Mouse (Mus musculus) adrenal gland, postnatal 10 days (tissue): ENCODE measurements around the gene Cbx2. TPM values are rescaled to one million over a fixed set of nuclear protein-coding genes. Genes with fewer than 3 reads are reported as not detected.
A peak's percentile ranks its signal among the peaks of the same experiment; 100 is the strongest.

Experiments used
- DNase-seq: peaks from one replicate; pipeline ENCODE4 v3.0.0; 2021; ENCODE audit warnings: mixed read lengths
- long read RNA-seq, 2 experiments: library from polyadenylated mRNA; stranded (forward); transcript quantifications; one replicate each; pipeline ENCODE4 v2.0.0; 2021
- total RNA-seq, 2 experiments: library from RNA; stranded (reverse); gene quantifications; 2 replicates each; pipeline ENCODE4 v1.2.3; 2021

The Cbx2 gene
- total RNA-seq: 1 to 10 TPM; 6.7 to 7.9 TPM
- long read RNA-seq, experiment 1, partial matches to known transcripts: 0 of 7 reads
- long read RNA-seq, experiment 1, other reads (novel, unspliced or antisense): 3 of 7 reads
- long read RNA-seq, experiment 2, transcript Cbx2-201 (5 exons, 3,807 nt): major isoform, 8 of 11 reads
- long read RNA-seq, experiment 2, partial matches to known transcripts: 0 of 11 reads
- long read RNA-seq, experiment 2, other reads (novel, unspliced or antisense): 3 of 11 reads

- peak; percentile 93 for DNase-seq
Measured at GRCm38 (mm10) chr11:119022895-119023615, at the start of gene Cbx2. Gene Cbx2, plus strand, starts transcription at chr11:119022962.

- DNase-seq: no peak
Measured at GRCm38 (mm10) chr11:118974340-118974739, 48.4 kb upstream of the Cbx2 start.

DNA sequence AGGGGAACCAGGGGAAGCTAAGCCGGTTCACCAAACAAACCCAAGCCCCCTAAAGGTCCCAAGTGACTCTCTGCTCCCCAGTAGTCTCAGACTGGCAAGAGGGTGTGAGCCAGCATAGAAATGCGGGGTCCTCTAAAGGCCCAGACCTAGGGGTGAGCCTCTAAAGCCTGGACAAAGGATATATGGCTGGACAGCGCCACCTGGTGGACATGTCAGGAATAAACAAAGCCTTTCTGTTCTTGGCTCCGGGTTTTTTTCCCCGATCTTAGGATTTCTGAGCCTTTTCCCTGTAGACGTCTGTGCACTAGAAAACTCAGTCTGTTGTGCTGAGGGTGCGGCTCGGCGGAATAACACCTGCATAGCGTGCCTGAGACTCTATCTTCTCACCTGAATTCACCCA is 47.3 kb upstream of the Cbx2 start:
- DNase-seq: peak; percentile 74

GRCm38 (mm10) chr11:118975917-118976316 is 46.8 kb upstream of the Cbx2 start:
- DNase-seq: no peak

DNA sequence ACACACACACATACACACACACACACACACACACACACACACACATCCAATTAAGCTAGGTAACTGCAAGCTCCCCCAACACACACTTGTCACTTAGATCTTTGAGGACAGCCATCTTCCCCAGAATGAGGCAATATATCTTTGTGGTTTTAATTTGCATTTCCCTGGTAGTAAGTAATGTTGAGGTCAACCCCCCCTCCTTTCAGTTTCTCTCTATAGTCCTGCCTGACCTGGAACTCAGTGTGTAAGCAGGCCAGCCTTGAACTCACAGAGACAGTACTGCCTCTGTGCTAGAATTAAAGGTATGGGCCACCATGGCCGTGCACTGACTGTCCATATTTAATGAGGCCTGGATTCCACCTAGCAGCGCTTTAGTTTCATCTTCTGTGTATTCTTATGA is 42.4 kb upstream of the Cbx2 start:
- no peak for DNase-seq

DNA sequence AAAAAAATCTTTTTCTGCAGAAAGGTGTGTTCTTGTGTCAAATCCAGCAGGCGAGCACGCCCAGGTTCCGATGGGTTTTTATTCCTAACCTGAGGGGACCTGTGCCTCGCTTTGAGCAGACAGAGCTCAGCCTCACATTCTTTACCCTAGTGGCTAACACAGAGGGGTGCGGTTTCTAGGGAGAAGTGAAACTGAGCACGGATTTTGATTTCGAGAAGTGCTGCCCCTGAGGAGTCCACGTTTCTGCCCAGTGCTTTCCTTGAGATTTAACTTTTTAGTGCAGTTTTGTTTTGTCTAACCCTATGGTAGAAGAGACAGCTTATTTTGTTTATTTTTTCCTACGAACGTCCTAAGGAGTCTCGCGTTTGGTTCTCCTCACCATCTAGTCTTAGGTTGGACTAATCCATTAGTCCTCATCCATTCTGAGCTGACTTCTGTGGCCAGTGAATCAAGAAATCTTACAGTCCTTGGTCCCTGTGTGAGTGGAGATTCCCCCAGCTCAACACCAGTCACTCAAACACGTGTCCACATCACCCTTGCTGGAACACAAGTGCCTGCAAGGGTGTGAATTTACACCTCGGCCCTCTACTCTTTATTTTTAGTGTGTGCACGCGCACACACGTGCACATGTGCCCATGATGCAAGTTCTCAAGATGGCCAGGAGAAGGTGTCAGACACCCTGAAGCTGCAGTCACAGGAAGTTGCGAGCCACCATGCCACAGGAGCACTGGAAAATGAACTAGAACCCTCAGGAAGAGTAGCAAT is 41.6 kb upstream of the Cbx2 start:
- DNase-seq: no peak

- no peak for DNase-seq
Measured at GRCm38 (mm10) chr11:118982593-118983113, 40.1 kb upstream of the Cbx2 start.

DNA sequence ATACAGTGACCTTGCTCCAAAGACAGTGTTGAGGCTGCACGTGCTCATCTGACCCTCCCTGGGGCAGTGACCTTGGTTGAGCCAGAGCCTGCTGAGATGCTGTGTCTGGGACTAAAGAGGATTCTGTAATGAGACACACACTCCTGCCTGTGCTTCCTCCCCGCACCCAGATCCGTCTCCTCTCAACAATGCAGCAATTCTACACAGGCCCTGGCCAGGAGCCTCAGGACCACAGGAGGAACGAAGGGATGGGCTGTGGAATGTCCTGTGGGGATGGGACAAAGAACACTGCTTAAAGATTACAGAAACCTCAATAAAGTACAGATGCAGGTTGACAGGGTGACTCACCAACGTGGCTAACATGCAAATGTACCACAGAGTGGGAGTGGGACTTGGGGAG is 37.2 kb upstream of the Cbx2 start:
- no peak for DNase-seq

- no peak for DNase-seq
Measured at GRCm38 (mm10) chr11:118987999-118988398, 34.8 kb upstream of the Cbx2 start, which contains the start of gene Enpp7. Gene Enpp7, plus strand, starts transcription at chr11:118988188.

DNA sequence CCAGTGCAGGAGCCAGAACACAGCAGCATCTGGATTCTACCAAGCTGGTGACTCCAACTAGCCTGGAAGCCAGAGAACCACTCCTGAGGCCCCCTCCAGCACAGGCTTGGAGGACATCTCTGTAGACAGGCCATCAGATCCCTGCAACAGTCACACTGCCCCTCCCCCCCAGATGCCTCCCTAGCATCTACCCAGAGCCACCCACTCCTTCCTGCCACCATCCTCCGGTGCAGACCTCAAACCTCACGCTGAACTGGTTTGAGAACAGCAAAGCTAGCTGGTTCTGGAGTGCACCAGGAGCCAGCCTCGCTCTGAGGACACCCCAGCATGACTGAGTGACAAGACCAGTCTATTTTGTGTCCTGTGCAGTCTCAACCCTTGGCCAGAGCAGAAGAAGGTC is 30.0 kb upstream of the Cbx2 start:
- DNase-seq: no peak

DNA sequence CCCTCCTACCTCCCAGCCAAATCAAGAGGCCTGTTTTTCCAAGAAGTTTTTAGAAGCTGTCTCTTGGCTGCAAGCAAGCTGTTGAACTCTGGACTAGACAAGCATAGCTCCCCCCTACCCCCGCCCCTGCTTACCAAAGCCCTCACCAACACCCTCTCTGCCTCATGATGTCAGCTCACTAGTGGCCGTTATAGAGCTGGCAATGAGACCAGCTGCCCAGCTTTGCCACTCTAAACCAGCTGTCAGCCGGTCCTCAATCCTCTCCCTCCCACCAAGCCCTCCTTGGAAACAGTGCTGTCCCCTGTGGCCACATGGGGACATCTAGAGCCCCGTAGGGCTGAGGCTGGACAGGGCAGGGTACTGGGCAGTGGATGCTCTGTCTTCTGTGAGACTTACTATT is 27.3 kb upstream of the Cbx2 start:
- DNase-seq: no peak

GRCm38 (mm10) chr11:118997182-118997581 is 25.6 kb upstream of the Cbx2 start:
- DNase-seq: no peak

DNA sequence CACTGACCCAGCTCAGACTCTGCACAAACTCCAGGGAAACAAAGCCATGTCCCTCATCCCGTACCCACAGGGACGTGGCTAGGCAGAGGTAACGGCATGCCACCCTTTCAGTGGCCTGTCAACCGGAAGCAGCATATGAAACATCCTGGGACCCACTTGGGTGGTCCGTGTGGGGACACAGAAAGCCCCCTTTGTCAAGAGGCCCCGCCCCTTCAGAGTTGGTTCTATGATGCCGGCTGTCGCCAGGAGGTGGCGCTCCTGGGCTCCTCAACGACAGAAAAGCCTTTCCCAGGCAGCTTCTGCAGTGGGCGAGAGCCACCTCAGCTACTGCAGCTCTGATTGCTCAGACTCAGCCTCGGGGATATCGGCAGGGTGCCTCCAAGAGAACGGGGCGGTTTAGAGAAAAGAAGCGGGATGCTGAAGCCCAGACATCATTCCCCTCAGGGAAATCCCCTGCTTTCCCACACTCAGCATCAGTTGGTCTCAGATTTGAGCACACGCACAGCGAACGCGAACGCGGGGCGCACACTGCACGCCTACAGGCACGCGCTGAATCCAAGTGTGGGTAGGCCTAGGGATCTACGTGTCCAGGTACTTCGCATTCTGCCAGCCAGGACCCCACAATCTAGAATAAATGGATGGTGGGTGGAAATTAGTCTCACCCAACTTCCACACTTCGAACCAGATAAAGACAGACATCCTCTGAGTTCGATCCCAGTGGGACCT is 24.1 kb upstream of the Cbx2 start:
- DNase-seq: peak; percentile 87

GRCm38 (mm10) chr11:118999361-118999804 is 23.4 kb upstream of the Cbx2 start:
- no peak for DNase-seq

DNA sequence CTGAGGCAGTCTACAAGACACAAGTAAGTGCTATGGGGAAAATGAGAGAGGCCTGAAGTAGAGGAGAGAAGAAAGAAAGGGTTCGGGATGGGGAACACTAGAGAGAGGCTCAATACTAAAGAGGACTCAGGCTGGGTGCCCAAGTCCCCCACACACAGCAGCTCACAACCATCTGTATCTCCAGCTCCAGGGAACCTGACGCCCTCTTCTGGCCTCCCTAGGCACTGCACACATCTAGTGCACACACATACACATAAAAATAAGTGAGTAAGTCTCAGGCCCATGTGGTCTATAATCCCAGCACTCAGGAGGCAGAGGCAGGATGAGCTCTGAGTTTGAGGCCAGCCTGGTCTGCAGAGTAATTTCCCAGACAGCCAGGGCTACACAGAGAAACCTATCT is 21.9 kb upstream of the Cbx2 start:
- no peak for DNase-seq

DNA sequence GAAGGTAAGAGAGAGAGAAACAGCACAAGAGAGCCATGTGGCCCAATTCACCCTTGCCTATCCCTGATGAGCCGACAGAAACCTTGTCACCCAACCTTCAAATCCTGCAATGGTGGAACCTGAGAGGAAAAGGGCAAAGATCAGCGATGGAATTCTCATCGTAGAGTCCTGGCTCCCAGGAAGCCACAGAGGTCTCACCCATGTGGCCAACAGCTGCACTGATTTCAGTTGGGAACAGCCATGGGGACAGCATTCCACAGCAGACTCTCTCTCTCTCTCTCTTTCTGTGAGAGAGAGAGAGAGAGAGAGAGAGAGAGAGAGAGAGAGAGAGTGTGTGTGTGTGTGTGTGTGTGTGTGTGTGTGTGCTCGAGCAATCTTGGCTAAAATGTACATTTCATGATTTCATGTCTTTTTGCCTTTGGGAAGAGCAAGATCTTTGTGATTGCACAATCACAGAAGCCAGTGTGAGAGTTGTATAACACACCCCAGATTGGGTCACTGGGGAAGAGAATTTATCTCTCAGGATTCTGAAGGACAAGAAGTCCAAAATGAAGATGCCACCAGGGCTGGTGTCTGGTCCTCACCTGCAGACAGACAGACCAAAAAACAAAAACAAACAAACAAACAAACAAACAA is 21.2 kb upstream of the Cbx2 start:
- no peak for DNase-seq

DNA sequence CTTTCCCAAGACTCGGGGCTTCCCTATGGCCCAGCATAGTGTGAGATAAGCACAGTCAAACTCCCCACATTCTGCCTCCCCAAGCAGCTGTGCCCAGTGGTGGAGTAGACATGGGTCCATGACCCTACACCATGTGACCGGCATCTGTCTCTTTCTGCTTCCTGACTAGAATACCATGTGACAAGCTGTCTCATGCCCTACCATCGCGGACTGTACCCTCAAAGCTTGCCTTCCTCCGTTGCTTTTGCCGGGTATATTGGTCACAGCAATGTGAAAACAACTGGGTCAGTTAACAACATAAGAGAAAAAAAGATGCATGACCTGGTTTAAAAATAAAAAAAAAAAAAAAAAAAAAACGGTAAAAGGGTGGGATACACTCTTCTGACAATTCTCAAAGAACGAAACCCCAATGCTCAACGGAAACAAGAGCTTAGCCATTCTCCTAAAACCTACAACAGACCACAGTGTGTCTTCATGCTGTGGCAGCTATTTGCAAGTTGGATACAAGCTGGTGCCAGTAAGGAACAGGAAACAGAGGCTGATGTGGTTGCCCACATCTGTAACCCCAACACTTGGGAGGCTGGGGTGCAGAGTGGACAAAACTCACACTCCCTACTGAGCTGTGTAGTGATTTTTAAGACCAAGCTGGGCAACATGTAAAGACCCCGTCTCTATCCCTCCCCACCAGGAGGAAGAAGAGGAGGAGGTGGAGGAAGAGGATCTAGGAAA is 17.1 kb upstream of the Cbx2 start:
- no peak for DNase-seq

- no peak for DNase-seq
Measured at GRCm38 (mm10) chr11:119006462-119006861, 16.3 kb upstream of the Cbx2 start.

GRCm38 (mm10) chr11:119007461-119008456 is 15.0 kb upstream of the Cbx2 start:
- no peak for DNase-seq

- no peak for DNase-seq
Measured at GRCm38 (mm10) chr11:119014455-119014854, 8.3 kb upstream of the Cbx2 start.
